Mouse (Mus musculus) hindbrain, embryonic 14.5 days (tissue): Measurements from ENCODE around the gene Rft1. TPM values are rescaled to one million over a fixed set of nuclear protein-coding genes. Genes with fewer than 3 reads are reported as not detected.

Experiments used
- ATAC-seq: fragments of 200-750 bp; cut with Nextera tagmentation; 2 replicates; pipeline ENCODE4 v1.8.0; 2017; ENCODE audit warnings: moderate number of reproducible peaks, mild to moderate bottlenecking, moderate TSS enrichment, moderate library complexity; ENCODE audit not compliant: low FRiP score
- DNase-seq: peaks from one replicate; pipeline ENCODE4 v3.0.0-alpha.2; 2015; ENCODE audit warnings: low spot score
- H3K27ac ChIP-seq: fragments of 300-500 bp; sonication (generic); 2 replicates; pipeline ENCODE4 v1.5.1; 2014; ENCODE audit warnings: mild to moderate bottlenecking, moderate library complexity
- H3K27me3 ChIP-seq: fragments of 300-500 bp; sonication (generic); 2 replicates; pipeline ENCODE4 v1.6.1; 2014; ENCODE audit warnings: mild to moderate bottlenecking, low read length, mixed read lengths; ENCODE audit not compliant: control insufficient read depth, insufficient read depth
- H3K36me3 ChIP-seq: fragments of 300-500 bp; sonication (generic); replicated peaks from 2 replicates; pipeline ENCODE4 v1.6.1; 2014; ENCODE audit not compliant: control insufficient read depth, insufficient read depth
- H3K4me1 ChIP-seq: fragments of 300-500 bp; sonication (generic); replicated peaks from 2 replicates; pipeline ENCODE4 v1.6.1; 2014; ENCODE audit warnings: antibody characterized with exemption, low read length, mixed read lengths; ENCODE audit not compliant: control insufficient read depth, insufficient read depth
- H3K4me2 ChIP-seq: fragments of 300-500 bp; sonication (generic); replicated peaks from 2 replicates; pipeline ENCODE4 v1.6.1; 2014; ENCODE audit warnings: mild to moderate bottlenecking, moderate library complexity
- H3K4me3 ChIP-seq: fragments of 300-500 bp; sonication (generic); replicated peaks from 2 replicates; pipeline ENCODE4 v1.5.1; 2014; ENCODE audit warnings: mild to moderate bottlenecking, low read length
- H3K9ac ChIP-seq: fragments of 300-500 bp; sonication (generic); 2 replicates; pipeline ENCODE4 v1.6.1; 2014
- H3K9me3 ChIP-seq: fragments of 300-500 bp; sonication (generic); 2 replicates; pipeline ENCODE4 v1.6.1; 2016; ENCODE audit warnings: low read length; ENCODE audit not compliant: control insufficient read depth
- WGBS: fragments of 180-500 bp; shearing (Covaris S2); extraction: QIAGEN DNeasy Blood & Tissue Kit; methylation state at CpG from one replicate; pipeline ENCODE4 v1.1.7; 2014; 5-methylcytosine and 5-hydroxymethylcytosine counted together
- polyA plus RNA-seq: library from polyadenylated mRNA; unstranded; fragments of >200 nt; fragmentation: Nextera tagmentation; extraction: Ambion mirVana; gene quantifications from 2 replicates; pipeline ENCODE4 v1.2.1, GENCODE M21; 2014

Rft1 gene
- polyA plus RNA-seq, 1 experiment from 2014 or later = 9.0 TPM

GRCm38 (mm10) chr14:30719514-30719913, 65.4 kb downstream of the Rft1 start:
- Histone ChIP-seq H3K9ac (no peak overlapping the region), H3K4me3 (no peak overlapping the region), H3K27ac (no peak overlapping the region), H3K36me3 (no peaks in the 10 kb centered on the region), H3K9me3 (no peaks in the 10 kb centered on the region), H3K4me2 (no peak overlapping the region), H3K4me1 (peaks cover 10% of the 10 kb centered on the region), H3K27me3 (no peaks in the 10 kb centered on the region)
- DNase-seq (no peak), ATAC-seq (no peak)
- 91% methylated on average over 1 of the region's 1 CpGs for WGBS

GRCm38 (mm10) chr14:30721850-30722249, 67.7 kb downstream of the Rft1 start:
- Histone ChIP-seq H3K9me3 (no peaks in the 10 kb centered on the region), H3K4me2 (no peak overlapping the region), H3K4me3 (no peak overlapping the region), H3K9ac (no peak overlapping the region), H3K4me1 (peaks cover 10% of the 10 kb centered on the region), H3K27ac (no peak overlapping the region), H3K27me3 (no peaks in the 10 kb centered on the region), H3K36me3 (no peaks in the 10 kb centered on the region)
- DNase-seq (no peak), ATAC-seq (no peak)
- WGBS = 67% methylated on average over 1 of the region's 1 CpGs

GRCm38 (mm10) chr14:30722406-30722805, 68.2 kb downstream of the Rft1 start:
- peaks cover 6% of the 10 kb centered on the region; the same call in 1 of the 2 replicates for H3K4me1 ChIP-seq
- no peak overlapping the region for H3K4me3 ChIP-seq
- no peaks in the 10 kb centered on the region for H3K27me3 ChIP-seq
- H3K9me3 ChIP-seq = no peaks in the 10 kb centered on the region
- no peak overlapping the region for H3K4me2 ChIP-seq
- DNase-seq = no peak
- no peak for ATAC-seq
- no peaks in the 10 kb centered on the region for H3K36me3 ChIP-seq
- H3K27ac ChIP-seq = no peak overlapping the region
- no peak overlapping the region for H3K9ac ChIP-seq
- WGBS = 91% methylated on average over 5 of the region's 5 CpGs

- no peak overlapping the region for H3K4me3 ChIP-seq
- 85% methylated on average over 3 of the region's 3 CpGs for WGBS
- no peak for DNase-seq
- H3K4me2 ChIP-seq = no peak overlapping the region
- no peak overlapping the region for H3K9ac ChIP-seq
- no peaks in the 10 kb centered on the region for H3K27me3 ChIP-seq
- H3K9me3 ChIP-seq = no peaks in the 10 kb centered on the region
- H3K4me1 ChIP-seq = no peaks in the 10 kb centered on the region
- ATAC-seq = no peak
- no peak overlapping the region for H3K27ac ChIP-seq
- H3K36me3 ChIP-seq = no peaks in the 10 kb centered on the region
Measured at GRCm38 (mm10) chr14:30731896-30732295, 77.7 kb downstream of the Rft1 start.

- no peak overlapping the region for H3K27ac ChIP-seq
- no peaks in the 10 kb centered on the region for H3K36me3 ChIP-seq
- no peak overlapping the region for H3K9ac ChIP-seq
- DNase-seq (no peak), ATAC-seq (no peak)
- H3K4me3 ChIP-seq = no peak overlapping the region
- H3K4me1 ChIP-seq = no peaks in the 10 kb centered on the region
- H3K27me3 ChIP-seq = no peaks in the 10 kb centered on the region
- H3K9me3 ChIP-seq = no peaks in the 10 kb centered on the region
- WGBS = 95% methylated on average over 5 of the region's 5 CpGs
- no peak overlapping the region for H3K4me2 ChIP-seq
Measured at GRCm38 (mm10) chr14:30734665-30735064, 80.5 kb downstream of the Rft1 start.

- 78% methylated on average over 3 of the region's 3 CpGs for whole genome bisulfite sequencing
- DNase-seq (no peak), ATAC-seq (no peak)
- no peak overlapping the region for H3K4me3 ChIP-seq
- H3K9me3 ChIP-seq = no peaks in the 10 kb centered on the region
- no peak overlapping the region for H3K9ac ChIP-seq
- no peak overlapping the region for H3K27ac ChIP-seq
- H3K4me2 ChIP-seq = no peak overlapping the region
- H3K36me3 ChIP-seq = no peaks in the 10 kb centered on the region
- no peaks in the 10 kb centered on the region for H3K27me3 ChIP-seq
- no peaks in the 10 kb centered on the region for H3K4me1 ChIP-seq
Measured at GRCm38 (mm10) chr14:30735810-30736209, 81.7 kb downstream of the Rft1 start.

GRCm38 (mm10) chr14:30736413-30736812, 82.3 kb downstream of the Rft1 start:
- Histone ChIP-seq H3K4me2 (no peak overlapping the region), H3K9me3 (no peaks in the 10 kb centered on the region), H3K27ac (no peak overlapping the region), H3K4me3 (no peak overlapping the region), H3K4me1 (no peaks in the 10 kb centered on the region), H3K27me3 (no peaks in the 10 kb centered on the region), H3K36me3 (no peaks in the 10 kb centered on the region), H3K9ac (no peak overlapping the region)
- 97% methylated on average over 1 of the region's 1 CpGs for whole genome bisulfite sequencing
- ATAC-seq (no peak), DNase-seq (no peak)

Other genes with a start within 250 kb of the Rft1 start
- 16.1 TPM in 2 replicates for gene Dcp1a, start 174.8 kb upstream of the Rft1 start, polyA plus RNA-seq
- 10.5 and 13.5 TPM in 2 replicates for gene Cacna1d, start 162.9 kb upstream of the Rft1 start, polyA plus RNA-seq
- gene Tkt, start 106.0 kb upstream of the Rft1 start, polyA plus RNA-seq = 110 and 144 TPM in 2 replicates
- 19.4 and 21.1 TPM in 2 replicates for gene Prkcd, start 28.1 kb upstream of the Rft1 start, polyA plus RNA-seq
- 19.8 and 20.0 TPM in 2 replicates for gene Sfmbt1, start 60.5 kb downstream of the Rft1 start, polyA plus RNA-seq
- 21.6 and 24.0 TPM in 2 replicates for gene Tmem110, start 171.2 kb downstream of the Rft1 start, polyA plus RNA-seq
- gene Mustn1, start 224.8 kb downstream of the Rft1 start, polyA plus RNA-seq = 0.67 and 1.5 TPM in 2 replicates
- not detected in 2 replicates for gene Itih4, start 232.1 kb downstream of the Rft1 start, polyA plus RNA-seq